Mouse (Mus musculus) hindbrain, embryonic 10.5 days (tissue): ENCODE data around the gene Hnrnpm. TPM values are rescaled to one million over a fixed set of nuclear protein-coding genes. Genes with fewer than 3 reads are reported as not detected.

ENCODE experiments used
- DNase-seq: peaks from one replicate; pipeline ENCODE4 v3.0.0-alpha.2; 2017; ENCODE audit warnings: low spot score
- H3K27ac ChIP-seq: fragments of 300-500 bp; sonication (generic); 2 replicates; pipeline ENCODE4 v1.5.1; 2016; ENCODE audit warnings: mild to moderate bottlenecking, moderate library complexity
- H3K27me3 ChIP-seq: fragments of 300-500 bp; sonication (generic); 2 replicates; pipeline ENCODE4 v1.6.1; 2016; ENCODE audit warnings: mild to moderate bottlenecking; ENCODE audit not compliant: poor library complexity, insufficient read depth, severe bottlenecking
- H3K36me3 ChIP-seq: fragments of 300-500 bp; sonication (generic); 2 replicates; pipeline ENCODE4 v1.6.1; 2016; ENCODE audit warnings: mild to moderate bottlenecking, moderate library complexity
- H3K4me1 ChIP-seq: fragments of 300-500 bp; sonication (generic); replicated peaks from 2 replicates; pipeline ENCODE4 v1.6.1; 2016; ENCODE audit warnings: mild to moderate bottlenecking
- H3K4me3 ChIP-seq: fragments of 300-500 bp; sonication (generic); 2 replicates; pipeline ENCODE4 v1.5.1; 2016; ENCODE audit warnings: mild to moderate bottlenecking, moderate library complexity
- H3K9me3 ChIP-seq: fragments of 300-500 bp; sonication (generic); 2 replicates; pipeline ENCODE4 v1.6.1; 2016; ENCODE audit warnings: mild to moderate bottlenecking, moderate library complexity
- WGBS: fragments of 180-500 bp; shearing (Covaris S2); methylation state at CpG from one replicate; pipeline ENCODE4 v1.1.7; 2016; 5-methylcytosine and 5-hydroxymethylcytosine counted together
- polyA plus RNA-seq: library from polyadenylated mRNA; unstranded; fragments of >200 nt; fragmentation: Nextera tagmentation; extraction: Ambion mirVana; gene quantifications from 2 replicates; pipeline ENCODE4 v1.2.1, GENCODE M21; 2016

The Hnrnpm gene
- polyA plus RNA-seq, 1 experiment from 2014 or later: 317 TPM

GRCm38 (mm10) chr17:33649781-33650475, 36.7 kb downstream of the Hnrnpm start:
- Histone ChIP-seq H3K36me3 (peaks cover 100% of the 10 kb centered on the region), H3K4me3 (no peak overlapping the region), H3K9me3 (no peaks in the 10 kb centered on the region), H3K27ac (no peak overlapping the region), H3K27me3 (no peaks in the 10 kb centered on the region), H3K4me1 (no peaks in the 10 kb centered on the region)
- WGBS: 99% methylated on average over 34 of the region's 34 CpGs
- no peak for DNase-seq

GRCm38 (mm10) chr17:33645073-33645472, 41.6 kb downstream of the Hnrnpm start:
- 98% methylated on average over 8 of the region's 8 CpGs for WGBS
- Histone ChIP-seq H3K9me3 (no peaks in the 10 kb centered on the region), H3K27ac (no peak overlapping the region), H3K4me3 (no peak overlapping the region), H3K36me3 (peaks cover 99% of the 10 kb centered on the region), H3K4me1 (0 out of 2 replicates have a peak, but pooled peaks cover 2% of the 10 kb centered on the region), H3K27me3 (no peaks in the 10 kb centered on the region)
- no peak for DNase-seq

- Histone ChIP-seq H3K4me1 (0 out of 2 replicates have a peak, but pooled peaks cover 2% of the 10 kb centered on the region), H3K27ac (no peak overlapping the region), H3K36me3 (peaks cover 93% of the 10 kb centered on the region), H3K4me3 (no peak overlapping the region), H3K9me3 (no peaks in the 10 kb centered on the region), H3K27me3 (no peaks in the 10 kb centered on the region)
- WGBS: 96% methylated on average over 4 of the region's 4 CpGs
- DNase-seq: no peak
Measured at GRCm38 (mm10) chr17:33644068-33644467, 42.6 kb downstream of the Hnrnpm start.

GRCm38 (mm10) chr17:33639743-33640142, 46.9 kb downstream of the Hnrnpm start:
- 72% methylated on average over 6 of the region's 6 CpGs for WGBS

GRCm38 (mm10) chr17:33637516-33638276, 49.0 kb downstream of the Hnrnpm start, which contains the start of gene Pram1:
TSS of gene Pram1 (plus strand) at chr17:33638056.
- no peak for DNase-seq
- H3K36me3 ChIP-seq: peaks cover 64% of the 10 kb centered on the region
- H3K27me3 ChIP-seq: no peaks in the 10 kb centered on the region
- 0 out of 2 replicates have a peak, but pooled peaks cover 2% of the 10 kb centered on the region for H3K4me1 ChIP-seq
- 89% methylated on average over 4 of the region's 4 CpGs for WGBS
- no peak within 1 kb of the TSS for H3K27ac ChIP-seq
- H3K4me3 ChIP-seq: no peak within 1 kb of the TSS
- H3K9me3 ChIP-seq: no peaks in the 10 kb centered on the region

More at GRCm38 (mm10) chr17:33639743-33640142, 46.9 kb downstream of the Hnrnpm start:
- Histone ChIP-seq H3K36me3 (peaks cover 73% of the 10 kb centered on the region), H3K27me3 (no peaks in the 10 kb centered on the region), H3K27ac (no peak overlapping the region), H3K4me1 (0 out of 2 replicates have a peak, but pooled peaks cover 2% of the 10 kb centered on the region), H3K4me3 (no peak overlapping the region), H3K9me3 (no peaks in the 10 kb centered on the region)
- no peak for DNase-seq

- DNase-seq: no peak
- peaks cover 62% of the 10 kb centered on the region for H3K36me3 ChIP-seq
- H3K4me1 ChIP-seq: 0 out of 2 replicates have a peak, but pooled peaks cover 2% of the 10 kb centered on the region
- WGBS: 88% methylated on average over 2 of the region's 2 CpGs
- H3K4me3 ChIP-seq: no peak overlapping the region
- no peak overlapping the region for H3K27ac ChIP-seq
- H3K9me3 ChIP-seq: no peaks in the 10 kb centered on the region
- no peaks in the 10 kb centered on the region for H3K27me3 ChIP-seq
Measured at GRCm38 (mm10) chr17:33637038-33637437, 49.6 kb downstream of the Hnrnpm start.

GRCm38 (mm10) chr17:33631796-33632195, 54.9 kb downstream of the Hnrnpm start:
- Histone ChIP-seq H3K27ac (no peak overlapping the region), H3K36me3 (peaks cover 41% of the 10 kb centered on the region), H3K4me3 (no peak overlapping the region), H3K4me1 (peaks cover 25% of the 10 kb centered on the region), H3K27me3 (no peaks in the 10 kb centered on the region), H3K9me3 (no peaks in the 10 kb centered on the region)
- WGBS: 89% methylated on average over 5 of the region's 5 CpGs
- DNase-seq: peak; percentile 2

- 97% methylated on average over 9 of the region's 9 CpGs for WGBS
- Histone ChIP-seq H3K4me3 (no peak overlapping the region), H3K27me3 (no peaks in the 10 kb centered on the region), H3K27ac (no peak overlapping the region), H3K9me3 (no peaks in the 10 kb centered on the region), H3K36me3 (peaks cover 41% of the 10 kb centered on the region), H3K4me1 (peaks cover 25% of the 10 kb centered on the region)
- DNase-seq: no peak
Measured at GRCm38 (mm10) chr17:33631236-33631635, 55.4 kb downstream of the Hnrnpm start.

- no peaks in the 10 kb centered on the region for H3K9me3 ChIP-seq
- H3K27ac ChIP-seq: peak overlapping the region; percentile 99; the same call in 1 of the 2 replicates
- H3K4me1 ChIP-seq: peaks cover 25% of the 10 kb centered on the region
- H3K36me3 ChIP-seq: peaks cover 39% of the 10 kb centered on the region
- WGBS: 85% methylated on average over 13 of the region's 13 CpGs
- H3K27me3 ChIP-seq: no peaks in the 10 kb centered on the region
- H3K4me3 ChIP-seq: peak overlapping the region; percentile 73
- peak; percentile 2 for DNase-seq
Measured at GRCm38 (mm10) chr17:33630171-33630895, 56.3 kb downstream of the Hnrnpm start.

GRCm38 (mm10) chr17:33629487-33630125, 57.1 kb downstream of the Hnrnpm start:
- Histone ChIP-seq H3K27me3 (no peaks in the 10 kb centered on the region), H3K27ac (peak overlapping the region; percentile 99), H3K4me1 (peaks cover 25% of the 10 kb centered on the region), H3K9me3 (no peaks in the 10 kb centered on the region), H3K36me3 (peaks cover 39% of the 10 kb centered on the region), H3K4me3 (peak overlapping the region; percentile 73)
- WGBS: 76% methylated on average over 12 of the region's 12 CpGs
- no peak for DNase-seq

GRCm38 (mm10) chr17:33628621-33629486, 57.8 kb downstream of the Hnrnpm start, which contains the start of gene Zfp414:
TSS of gene Zfp414 (plus strand) at chr17:33629090.
- Histone ChIP-seq H3K4me3 (peak within 1 kb of the TSS; percentile 73), H3K27ac (peak within 1 kb of the TSS; percentile 99), H3K27me3 (no peaks in the 10 kb centered on the region), H3K36me3 (peaks cover 34% of the 10 kb centered on the region), H3K4me1 (peaks cover 25% of the 10 kb centered on the region), H3K9me3 (no peaks in the 10 kb centered on the region)
- WGBS: 3% methylated on average over 35 of the region's 35 CpGs
- DNase-seq: peak; percentile 94
